Mouse (Mus musculus) midbrain, postnatal 0 days (tissue): ENCODE results near the gene Furin. TPM values are rescaled to one million over a fixed set of nuclear protein-coding genes. Genes with fewer than 3 reads are reported as not detected.

Experiments used
- ATAC-seq: fragments of 200-750 bp; cut with Nextera tagmentation; 2 replicates; pipeline ENCODE4 v1.8.0; 2017; ENCODE audit warnings: moderate number of reproducible peaks, mild to moderate bottlenecking, moderate TSS enrichment, moderate library complexity; ENCODE audit not compliant: low FRiP score
- DNase-seq: peaks from one replicate; pipeline ENCODE4 v3.0.0-alpha.2; 2015; ENCODE audit warnings: low spot score
- H3K27ac ChIP-seq: fragments of 300-500 bp; sonication (generic); 2 replicates; pipeline ENCODE4 v1.5.1; 2014; ENCODE audit warnings: low read depth, mild to moderate bottlenecking, low read length, mixed read lengths
- H3K27me3 ChIP-seq: fragments of 300-500 bp; sonication (generic); 2 replicates; pipeline ENCODE4 v1.6.1; 2014; ENCODE audit warnings: low read length, control low read depth, mixed read lengths; ENCODE audit not compliant: insufficient read depth
- H3K36me3 ChIP-seq: fragments of 300-500 bp; sonication (generic); 2 replicates; pipeline ENCODE4 v1.6.1; 2014; ENCODE audit warnings: low read length, control low read depth, mixed read lengths; ENCODE audit not compliant: insufficient read depth
- H3K4me1 ChIP-seq: fragments of 300-500 bp; sonication (generic); 2 replicates; pipeline ENCODE4 v1.6.1; 2014; ENCODE audit warnings: mild to moderate bottlenecking, control low read depth, antibody characterized with exemption, low read length, mixed read lengths; ENCODE audit not compliant: insufficient read depth
- H3K4me2 ChIP-seq: fragments of 300-500 bp; sonication (generic); 2 replicates; pipeline ENCODE4 v1.6.1; 2014; ENCODE audit warnings: low read depth, mild to moderate bottlenecking, low read length, mixed read lengths; ENCODE audit not compliant: poor library complexity, severe bottlenecking
- H3K4me3 ChIP-seq: fragments of 300-500 bp; sonication (generic); 2 replicates; pipeline ENCODE4 v1.5.1; 2014; ENCODE audit warnings: low read depth, mild to moderate bottlenecking, low read length, moderate library complexity
- H3K9ac ChIP-seq: fragments of 300-500 bp; sonication (generic); replicated peaks from 2 replicates; pipeline ENCODE4 v1.6.1; 2014; ENCODE audit warnings: mild to moderate bottlenecking, low read length, moderate library complexity, mixed read lengths; ENCODE audit not compliant: poor library complexity, severe bottlenecking
- H3K9me3 ChIP-seq: fragments of 300-500 bp; sonication (generic); 2 replicates; pipeline ENCODE4 v1.6.1; 2016; ENCODE audit warnings: low read length, control low read depth
- CTCF ChIP-seq: IDR thresholded peaks from 2 replicates; pipeline ENCODE4 v1.5.1; 2016; ENCODE audit warnings: antibody characterized with exemption, mild to moderate bottlenecking
- whole genome bisulfite sequencing: fragments of 180-500 bp; shearing (Covaris S2); extraction: QIAGEN DNeasy Blood & Tissue Kit; methylation state at CpG from one replicate; pipeline ENCODE4 v1.1.7; 2014; 5-methylcytosine and 5-hydroxymethylcytosine counted together
- polyA plus RNA-seq: library from polyadenylated mRNA; unstranded; fragments of >200 nt; fragmentation: Nextera tagmentation; extraction: Ambion mirVana; gene quantifications from 2 replicates; pipeline ENCODE4 v1.2.1, GENCODE M21; 2015
- total RNA-seq: library from RNA; depleted of rRNA; stranded (reverse); fragments of >200 nt; gene quantifications from 2 replicates; pipeline ENCODE4 v1.2.3, GENCODE M21; 2014

Gene Furin
- total and polyA plus RNA-seq, 2 experiments from 2014 or later = 6.0 to 16.6 TPM

DNA sequence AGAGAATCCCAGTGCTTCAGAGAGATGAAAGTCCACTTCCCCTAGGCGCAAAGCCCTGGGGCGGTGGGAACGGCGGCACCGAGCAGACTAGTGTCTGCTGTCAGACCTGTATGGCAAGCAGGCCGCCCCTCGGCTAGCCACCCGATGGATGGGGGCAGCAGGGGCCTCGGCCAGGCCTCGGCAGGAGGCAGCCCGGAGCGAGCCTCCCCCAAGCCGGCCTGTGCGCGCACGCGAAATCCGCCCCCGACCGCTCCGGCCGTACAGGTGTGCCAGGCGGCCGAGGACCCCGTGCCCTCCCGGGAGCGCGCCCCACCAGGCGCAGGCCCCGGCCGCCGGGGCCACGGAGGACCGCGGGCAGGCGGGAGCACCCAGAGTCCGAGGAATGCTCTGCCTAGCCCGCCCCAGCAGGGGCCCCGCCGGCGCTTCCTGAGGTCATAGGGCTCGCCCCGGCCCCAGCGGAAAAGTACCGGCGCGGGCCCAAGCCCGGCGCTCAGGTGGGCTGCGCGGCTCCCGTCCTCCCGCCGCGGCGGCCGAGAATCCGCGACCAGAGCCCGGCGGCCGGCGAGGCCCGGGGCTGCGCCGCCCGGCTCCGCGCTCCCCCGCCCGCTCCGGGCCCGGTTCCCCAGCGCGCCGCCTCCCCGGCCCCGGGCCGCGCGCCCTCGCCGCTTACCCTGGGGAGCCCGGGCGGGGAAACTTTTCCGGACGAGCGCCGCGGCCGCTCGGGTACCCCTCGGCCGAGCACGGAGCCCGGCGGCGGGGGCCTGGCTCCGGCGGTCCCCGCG lies 3.2 kb downstream of the Furin start:
- Histone ChIP-seq H3K4me3 (peak overlapping the region; percentile 93), H3K4me1 (peaks cover 15% of the 10 kb centered on the region)

DNA sequence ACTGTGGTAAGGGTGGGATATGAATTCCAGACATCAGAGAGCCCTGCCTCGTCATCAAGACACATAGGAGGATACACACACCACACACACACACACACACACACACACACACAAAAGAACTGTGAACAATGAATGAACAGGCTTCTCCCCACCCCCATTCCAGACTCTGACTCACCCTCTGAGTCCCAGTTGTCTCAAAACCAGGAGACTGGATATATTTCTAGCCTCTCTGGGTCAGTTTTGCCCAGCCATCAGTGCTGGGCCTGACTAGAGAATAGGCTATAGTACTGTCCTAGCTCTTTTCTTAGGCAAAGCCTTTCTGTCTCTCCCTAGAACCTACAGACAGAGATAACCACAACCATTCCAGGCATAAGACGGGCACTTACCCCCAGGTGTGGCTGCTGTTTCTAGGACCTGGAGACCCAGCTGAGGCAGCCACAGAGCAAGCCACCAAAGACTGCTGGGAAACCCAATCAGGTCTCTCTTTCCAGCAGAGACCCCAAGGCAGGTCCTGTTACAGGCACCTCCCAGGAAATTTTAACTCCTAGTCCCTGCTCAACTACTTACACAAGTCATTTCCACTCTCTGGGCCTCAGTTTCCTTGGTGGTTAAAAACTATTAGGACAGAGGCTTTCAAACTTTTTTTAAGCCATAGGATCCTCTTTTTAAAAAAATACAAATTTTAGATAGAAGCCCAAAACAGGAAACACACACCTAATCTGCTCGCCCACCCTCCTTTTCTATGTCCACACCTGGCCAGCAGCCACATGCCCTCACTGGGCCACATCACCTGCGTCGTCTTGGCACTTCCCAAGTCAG lies 4.0 kb downstream of the Furin start:
- Histone ChIP-seq H3K27me3 (no peaks in the 10 kb centered on the region), H3K4me1 (peaks cover 15% of the 10 kb centered on the region), H3K27ac (peak overlapping the region; percentile 89), H3K4me2 (peak overlapping the region; percentile 94), H3K9ac (peak overlapping the region; percentile 83), H3K4me3 (peak overlapping the region; percentile 93), H3K36me3 (peaks cover 12% of the 10 kb centered on the region; the same call in 1 of the 2 replicates), H3K9me3 (no peaks in the 10 kb centered on the region)
- DNase-seq = no peak
- 15% methylated on average over 5 of the region's 5 CpGs for WGBS
- TF ChIP-seq CTCF = no peak
- peak; percentile 6; the same call in 1 of the 2 replicates for ATAC-seq

More for the DNA sequence above, 3.2 kb downstream of the Furin start:
- Histone ChIP-seq H3K9ac (peak overlapping the region; percentile 83), H3K9me3 (no peaks in the 10 kb centered on the region), H3K27ac (peak overlapping the region; percentile 89), H3K4me2 (peak overlapping the region; percentile 94), H3K36me3 (peaks cover 7% of the 10 kb centered on the region; the same call in 1 of the 2 replicates), H3K27me3 (no peaks in the 10 kb centered on the region)
- WGBS = 0% methylated on average over 23 of the region's 102 CpGs
- DNase-seq = no peak
- peak; percentile 45 for ATAC-seq
- TF ChIP-seq CTCF = no peak

DNA sequence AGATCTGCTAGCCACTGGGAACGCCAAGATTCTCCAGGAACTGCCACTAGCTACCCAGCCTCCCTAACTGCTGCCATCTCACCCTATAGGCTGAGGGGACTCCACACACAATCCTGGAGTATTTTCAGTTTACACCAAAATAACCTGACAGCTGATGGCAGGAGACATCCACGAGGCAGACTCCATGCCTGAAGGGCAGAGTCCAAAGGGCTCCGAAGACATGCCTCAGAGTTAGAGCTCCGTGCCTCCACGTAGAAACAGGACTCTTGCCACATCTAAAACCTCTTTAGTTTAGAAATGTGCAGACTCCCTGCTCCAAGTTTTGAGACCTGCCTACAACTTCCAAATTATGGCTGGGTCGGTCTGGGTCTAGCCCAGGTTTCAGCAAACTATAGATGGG lies 4.7 kb downstream of the Furin start:
- TF ChIP-seq CTCF = no peak
- Histone ChIP-seq H3K36me3 (peaks cover 16% of the 10 kb centered on the region; the same call in 1 of the 2 replicates), H3K4me3 (no peak overlapping the region), H3K9ac (0 out of 2 replicates have a peak overlapping the region, but pooled peaks have one; percentile 34), H3K9me3 (no peaks in the 10 kb centered on the region), H3K27ac (no peak overlapping the region), H3K4me1 (peaks cover 15% of the 10 kb centered on the region), H3K4me2 (peak overlapping the region; percentile 94), H3K27me3 (no peaks in the 10 kb centered on the region)
- ATAC-seq = no peak
- 76% methylated on average over 6 of the region's 6 CpGs for WGBS
- DNase-seq = no peak

DNA sequence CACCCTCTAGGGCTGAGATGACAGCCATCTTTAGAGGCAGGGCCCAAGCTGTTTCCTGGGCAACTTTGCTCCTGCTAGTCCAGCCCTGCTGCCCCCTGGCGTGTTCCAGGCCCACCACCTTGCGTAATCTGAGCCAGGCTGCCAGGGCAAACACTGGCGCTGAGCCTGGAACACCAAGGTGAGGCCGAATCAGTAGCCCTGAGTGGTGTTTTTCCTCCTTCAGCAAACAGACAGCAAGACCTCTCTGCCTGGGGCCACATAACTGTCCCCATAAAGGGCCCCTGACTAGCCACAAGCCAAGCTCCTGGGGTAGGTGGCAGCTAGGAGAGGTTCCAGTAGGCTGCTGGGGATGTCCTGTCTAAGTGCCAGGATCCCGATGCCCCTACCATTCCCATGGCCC lies 5.1 kb downstream of the Furin start:
- no peak overlapping the region for H3K4me2 ChIP-seq
- H3K9ac ChIP-seq = 0 out of 2 replicates have a peak overlapping the region, but pooled peaks have one; percentile 34
- ATAC-seq = no peak
- no peak overlapping the region for H3K4me3 ChIP-seq
- H3K36me3 ChIP-seq = peaks cover 21% of the 10 kb centered on the region
- peaks cover 15% of the 10 kb centered on the region for H3K4me1 ChIP-seq
- no peak for DNase-seq
- no peaks in the 10 kb centered on the region for H3K27me3 ChIP-seq
- WGBS = 54% methylated on average over 5 of the region's 5 CpGs
- no peak overlapping the region for H3K27ac ChIP-seq
- no peak; the same call in 1 of the 2 replicates for TF ChIP-seq CTCF
- H3K9me3 ChIP-seq = no peaks in the 10 kb centered on the region

DNA sequence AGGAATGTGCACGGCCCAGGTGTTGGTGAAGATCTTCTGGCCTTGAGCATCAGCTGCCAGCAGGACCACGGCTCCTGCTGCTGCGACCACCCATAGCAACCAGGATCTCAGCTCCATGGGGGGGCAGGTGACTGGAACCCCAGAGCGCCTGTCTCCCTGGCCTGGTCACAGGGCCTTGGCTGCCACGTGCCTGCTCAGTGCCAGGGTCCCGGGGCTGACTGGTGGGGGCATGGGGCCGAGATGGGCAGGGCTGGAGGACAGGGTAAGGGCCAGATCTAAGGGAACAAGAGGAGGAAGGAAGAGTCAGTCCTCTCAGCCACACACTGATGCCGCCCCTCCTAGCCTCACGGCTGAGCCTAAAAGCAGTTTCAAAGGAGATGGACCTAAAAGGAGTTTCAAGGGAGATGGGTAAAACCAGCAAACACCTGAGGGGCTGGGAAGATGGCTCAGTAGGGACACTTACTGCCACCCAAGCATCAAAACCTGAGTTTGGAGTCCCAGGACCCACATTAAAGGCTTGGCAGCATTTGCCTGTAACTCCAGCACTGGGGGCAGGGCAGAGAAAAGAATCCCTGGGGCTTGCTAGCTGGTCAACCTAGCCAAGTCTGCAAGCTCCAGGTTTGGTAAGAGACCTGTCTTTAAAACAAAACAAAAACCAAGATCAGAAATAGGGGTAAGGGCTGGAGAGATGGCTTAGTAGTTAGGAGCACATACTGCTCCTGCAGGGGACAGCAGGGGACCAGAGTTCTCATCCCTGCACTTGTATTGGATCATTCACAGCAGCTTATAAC lies 6.4 kb downstream of the Furin start:
- Histone ChIP-seq H3K27me3 (no peaks in the 10 kb centered on the region), H3K9me3 (no peaks in the 10 kb centered on the region), H3K4me2 (no peak overlapping the region), H3K4me3 (no peak overlapping the region), H3K9ac (no peak overlapping the region), H3K4me1 (peaks cover 15% of the 10 kb centered on the region), H3K36me3 (peaks cover 23% of the 10 kb centered on the region), H3K27ac (no peak overlapping the region)
- 77% methylated on average over 9 of the region's 9 CpGs for WGBS
- no peak for ATAC-seq
- no peak for DNase-seq
- TF ChIP-seq CTCF = no peak
